Mouse (Mus musculus): ENCODE data around the gene Cox10.

GRCm38 (mm10) chr11:63973973-63974372 is 105.3 kb downstream of the Cox10 start:
- TF ChIP-seq TAL1 (IDR thresholded peaks at IDR 0.05; ENCODE audit: low read length) (no peak), GATA1 (IDR thresholded peaks at IDR 0.05; ENCODE audit: low read length) (no peak)
